Mouse (Mus musculus) stomach, postnatal 0 days (tissue): ENCODE results near the gene Fam234a. TPM values are rescaled to one million over a fixed set of nuclear protein-coding genes. Genes with fewer than 3 reads are reported as not detected.

Source experiments
- ATAC-seq: fragments of 200-750 bp; cut with Nextera tagmentation; 2 replicates; pipeline ENCODE4 v1.8.0; 2017; ENCODE audit not compliant: low FRiP score, low TSS enrichment
- DNase-seq: peaks from one replicate; pipeline ENCODE4 v3.0.0-alpha.2; 2016; ENCODE audit warnings: low spot score
- H3K27ac ChIP-seq: fragments of 300-500 bp; sonication (generic); replicated peaks from 2 replicates; pipeline ENCODE4 v1.5.1; 2014; ENCODE audit warnings: mild to moderate bottlenecking, control low read depth
- H3K27me3 ChIP-seq: fragments of 300-500 bp; sonication (generic); 2 replicates; pipeline ENCODE4 v1.6.1; 2014; ENCODE audit warnings: low read length; ENCODE audit not compliant: control insufficient read depth, insufficient read depth
- H3K36me3 ChIP-seq: fragments of 300-500 bp; sonication (generic); 2 replicates; pipeline ENCODE4 v1.6.1; 2014; ENCODE audit warnings: low read length, mixed read lengths; ENCODE audit not compliant: control insufficient read depth, insufficient read depth
- H3K4me1 ChIP-seq: fragments of 300-500 bp; sonication (generic); replicated peaks from 2 replicates; pipeline ENCODE4 v1.6.1; 2014; ENCODE audit warnings: antibody characterized with exemption; ENCODE audit not compliant: control insufficient read depth, insufficient read depth
- H3K4me2 ChIP-seq: fragments of 300-500 bp; sonication (generic); replicated peaks from 2 replicates; pipeline ENCODE4 v1.6.1; 2014; ENCODE audit warnings: low read depth, mild to moderate bottlenecking, control low read depth, moderate library complexity
- H3K4me3 ChIP-seq: fragments of 300-500 bp; sonication (generic); 2 replicates; pipeline ENCODE4 v1.5.1; 2014; ENCODE audit warnings: low read depth, low read length, control low read depth
- H3K9ac ChIP-seq: fragments of 300-500 bp; sonication (generic); 2 replicates; pipeline ENCODE4 v1.6.1; 2014; ENCODE audit warnings: mild to moderate bottlenecking, low read length, control low read depth, mixed read lengths
- H3K9me3 ChIP-seq: fragments of 300-500 bp; sonication (generic); 2 replicates; pipeline ENCODE4 v1.6.1; 2016; ENCODE audit warnings: low read length; ENCODE audit not compliant: control insufficient read depth
- CTCF ChIP-seq: IDR thresholded peaks from 2 replicates; pipeline ENCODE4 v1.5.1; 2016; ENCODE audit warnings: antibody characterized with exemption, low read depth, mild to moderate bottlenecking, moderate library complexity
- EP300 ChIP-seq: optimal IDR thresholded peaks from 2 replicates; pipeline ENCODE3; 2016; ENCODE audit warnings: antibody characterized with exemption
- WGBS: fragments of 180-500 bp; shearing (Covaris S2); extraction: QIAGEN DNeasy Blood & Tissue Kit; methylation state at CpG from one replicate; pipeline ENCODE4 v1.1.7; 2014; 5-methylcytosine and 5-hydroxymethylcytosine counted together
- polyA plus RNA-seq: library from polyadenylated mRNA; unstranded; fragments of >200 nt; fragmentation: Nextera tagmentation; extraction: Ambion mirVana; gene quantifications from 2 replicates; pipeline ENCODE4 v1.2.1, GENCODE M21; 2015

Fam234a gene
- polyA plus RNA-seq, 1 experiment from 2014 or later: 98.0 TPM

DNA sequence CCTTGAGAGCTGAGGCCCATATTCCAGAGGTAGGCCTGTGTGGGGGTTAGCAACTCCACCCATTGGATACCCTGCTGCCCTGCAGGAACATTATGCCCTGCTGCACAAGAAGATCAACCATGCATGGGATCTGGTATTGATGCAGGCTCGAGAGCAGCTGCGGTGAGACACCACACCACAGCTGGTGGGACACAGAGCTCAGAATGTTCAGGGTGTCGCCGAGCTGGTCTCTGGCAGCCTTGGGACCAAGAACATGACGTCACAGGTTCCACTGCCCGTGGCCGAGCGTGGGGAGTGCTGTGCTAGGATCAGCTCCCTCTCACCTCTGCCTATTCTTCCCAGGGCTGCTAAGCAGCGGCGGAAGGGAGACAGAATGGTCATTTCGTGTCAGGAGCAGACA is 39.3 kb downstream of the Fam234a start:
- TF ChIP-seq EP300: no peak
- no peak for TF ChIP-seq CTCF
- no peaks in the 10 kb centered on the region for H3K4me1 ChIP-seq
- WGBS: 48% methylated on average over 11 of the region's 11 CpGs
- ATAC-seq (no peak), DNase-seq (no peak)
- no peak overlapping the region for H3K4me3 ChIP-seq
- no peak overlapping the region for H3K4me2 ChIP-seq
- H3K27ac ChIP-seq: no peak overlapping the region
- no peaks in the 10 kb centered on the region; the same call in 1 of the 2 replicates for H3K27me3 ChIP-seq
- no peaks in the 10 kb centered on the region for H3K36me3 ChIP-seq
- H3K9me3 ChIP-seq: no peaks in the 10 kb centered on the region
- no peak overlapping the region for H3K9ac ChIP-seq

DNA sequence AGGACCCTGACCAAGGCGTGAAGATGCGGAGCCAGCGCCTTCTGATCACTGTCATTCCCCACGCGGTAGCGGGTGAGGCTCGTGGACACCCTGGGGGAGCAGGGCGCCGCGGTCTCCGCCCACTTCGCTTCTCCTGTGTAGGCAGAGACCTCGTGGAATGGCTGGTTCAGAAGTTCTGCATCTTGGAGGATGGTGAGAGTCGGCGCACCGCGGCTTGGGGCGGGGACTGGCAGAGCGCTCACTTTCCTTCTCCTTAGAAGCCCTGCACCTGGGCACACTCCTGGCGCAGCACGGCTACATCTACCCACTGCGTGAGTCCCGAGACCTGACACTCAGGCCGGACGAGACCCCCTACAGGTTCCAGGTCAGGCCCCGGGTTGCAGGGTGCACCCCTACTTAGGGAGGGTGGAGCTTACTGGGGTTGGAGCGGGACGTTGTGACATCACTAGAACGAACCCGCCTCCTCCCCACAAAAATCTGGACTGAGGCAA is 40.7 kb downstream of the Fam234a start:
- no peaks in the 10 kb centered on the region; the same call in 1 of the 2 replicates for H3K27me3 ChIP-seq
- WGBS: 1% methylated on average over 28 of the region's 30 CpGs
- peak overlapping the region; percentile 43 for H3K9ac ChIP-seq
- no peaks in the 10 kb centered on the region for H3K9me3 ChIP-seq
- no peak for TF ChIP-seq EP300
- TF ChIP-seq CTCF: no peak
- ATAC-seq (peak; percentile 14), DNase-seq (peak; percentile 71)
- H3K4me2 ChIP-seq: peak overlapping the region; percentile 92
- peak overlapping the region; percentile 50 for H3K4me3 ChIP-seq
- no peaks in the 10 kb centered on the region for H3K4me1 ChIP-seq
- H3K36me3 ChIP-seq: no peaks in the 10 kb centered on the region
- H3K27ac ChIP-seq: no peak overlapping the region

DNA sequence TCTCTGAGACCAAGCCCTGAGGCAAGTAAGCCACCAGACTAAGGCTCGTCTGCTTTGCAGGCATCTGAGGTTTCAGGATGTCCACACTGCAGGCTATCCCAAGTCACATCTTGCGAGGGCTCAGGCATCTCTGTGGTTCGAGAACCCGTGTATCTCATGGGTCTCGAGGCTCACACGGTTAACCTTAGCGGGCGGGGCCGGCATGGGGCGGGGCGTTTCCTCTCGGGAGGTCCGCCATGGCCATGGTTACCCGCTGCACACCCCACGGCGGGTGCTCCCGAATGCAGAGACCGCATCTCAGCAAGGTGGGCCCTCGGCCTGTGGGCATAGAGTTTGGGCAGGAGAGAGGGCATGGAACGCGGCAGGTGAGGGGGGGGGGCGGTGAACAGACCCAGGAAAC is 41.3 kb downstream of the Fam234a start, which contains the start of gene Rgs11:
Gene Rgs11 (plus strand): TSS at position 215 of the 400 bp plus-strand sequence.
- Histone ChIP-seq H3K27me3 (no peaks in the 10 kb centered on the region; the same call in 1 of the 2 replicates), H3K36me3 (no peaks in the 10 kb centered on the region), H3K9me3 (no peaks in the 10 kb centered on the region), H3K4me1 (no peaks in the 10 kb centered on the region), H3K9ac (peak within 1 kb of the TSS; percentile 43), H3K27ac (no peak within 1 kb of the TSS; the same call in 1 of the 2 replicates), H3K4me3 (peak within 1 kb of the TSS; percentile 50), H3K4me2 (peak within 1 kb of the TSS; percentile 92)
- DNase-seq: peak; percentile 71
- 3% methylated on average over 22 of the region's 22 CpGs for WGBS
- no peak for ATAC-seq
- TF ChIP-seq EP300: no peak
- no peak for TF ChIP-seq CTCF

DNA sequence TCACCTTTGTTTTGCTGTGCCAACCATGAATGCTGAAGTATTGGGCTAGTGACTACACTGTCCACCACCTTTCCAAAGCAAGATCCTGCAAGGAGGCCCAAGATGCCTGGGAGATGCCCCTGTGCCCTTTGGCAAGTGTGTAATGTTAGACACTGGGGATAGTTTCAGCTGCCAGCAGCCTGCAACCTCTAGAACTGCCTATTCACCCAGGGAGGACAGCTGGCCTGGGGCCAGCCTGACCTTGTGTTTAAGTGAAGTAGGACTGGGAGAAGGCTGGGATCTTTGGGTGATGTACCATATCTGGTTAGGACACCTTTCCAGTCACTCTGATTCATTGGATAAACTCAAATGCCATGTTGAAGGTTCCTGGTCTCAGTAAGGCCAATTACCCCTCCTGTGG is 42.0 kb downstream of the Fam234a start:
- Histone ChIP-seq H3K9me3 (no peaks in the 10 kb centered on the region), H3K4me2 (no peak overlapping the region), H3K4me1 (no peaks in the 10 kb centered on the region), H3K36me3 (no peaks in the 10 kb centered on the region), H3K27ac (no peak overlapping the region; the same call in 1 of the 2 replicates), H3K27me3 (no peaks in the 10 kb centered on the region; the same call in 1 of the 2 replicates), H3K4me3 (no peak overlapping the region), H3K9ac (no peak overlapping the region)
- TF ChIP-seq EP300 (no peak), CTCF (no peak)
- DNase-seq (no peak), ATAC-seq (no peak)

DNA sequence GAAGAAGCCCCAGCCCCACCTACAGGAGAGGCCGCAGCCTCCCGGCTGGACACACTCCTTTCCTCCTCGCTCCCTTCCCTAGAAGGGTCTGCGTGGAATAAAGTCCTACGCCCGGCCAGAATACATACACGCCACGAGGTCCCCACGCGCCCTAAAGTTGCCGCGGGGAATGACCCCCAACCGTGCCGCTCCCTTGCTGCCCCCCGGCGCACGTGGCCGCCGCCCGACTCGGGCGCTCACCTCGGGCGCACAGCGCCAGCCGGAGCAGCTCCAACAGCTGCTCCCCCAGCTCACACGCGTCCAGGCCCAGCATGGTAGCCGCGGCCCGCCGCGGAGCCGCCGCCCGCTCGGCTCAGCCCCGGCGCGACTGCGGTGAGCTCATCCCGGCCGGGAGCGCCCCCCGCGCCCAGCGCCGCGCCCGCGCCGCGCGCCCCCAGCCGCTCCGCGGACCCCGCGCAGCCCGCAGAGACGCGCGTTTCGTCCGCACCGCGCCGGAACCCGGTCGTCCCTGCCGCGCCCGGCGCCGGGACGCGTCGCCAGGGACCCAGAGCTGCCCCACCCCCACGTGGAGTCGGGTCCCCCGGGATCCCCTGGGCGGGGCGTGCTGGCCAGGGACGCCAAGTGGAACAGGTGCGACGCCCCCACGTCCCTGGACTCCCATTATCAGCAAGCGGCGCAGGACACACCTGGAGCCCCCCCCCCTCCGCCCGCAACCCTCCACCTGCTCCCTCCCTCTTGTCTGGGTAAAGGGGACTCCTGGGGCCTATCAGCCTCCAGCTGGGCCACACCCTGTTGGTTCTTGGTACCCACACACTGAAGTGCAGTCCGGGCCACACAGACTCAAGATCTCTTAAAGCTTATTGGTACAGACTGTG is 43.0 kb downstream of the Fam234a start:
- Histone ChIP-seq H3K4me1 (no peaks in the 10 kb centered on the region), H3K27me3 (no peaks in the 10 kb centered on the region; the same call in 1 of the 2 replicates), H3K4me2 (peak overlapping the region; percentile 88), H3K4me3 (peak overlapping the region; percentile 45), H3K9me3 (no peaks in the 10 kb centered on the region), H3K9ac (peak overlapping the region; percentile 54), H3K36me3 (peaks cover 3% of the 10 kb centered on the region; the same call in 1 of the 2 replicates), H3K27ac (peak overlapping the region; percentile 83)
- TF ChIP-seq CTCF (no peak), EP300 (no peak)
- WGBS: 1% methylated on average over 55 of the region's 92 CpGs
- DNase-seq: peak; percentile 87
- ATAC-seq: peak; percentile 62

DNA sequence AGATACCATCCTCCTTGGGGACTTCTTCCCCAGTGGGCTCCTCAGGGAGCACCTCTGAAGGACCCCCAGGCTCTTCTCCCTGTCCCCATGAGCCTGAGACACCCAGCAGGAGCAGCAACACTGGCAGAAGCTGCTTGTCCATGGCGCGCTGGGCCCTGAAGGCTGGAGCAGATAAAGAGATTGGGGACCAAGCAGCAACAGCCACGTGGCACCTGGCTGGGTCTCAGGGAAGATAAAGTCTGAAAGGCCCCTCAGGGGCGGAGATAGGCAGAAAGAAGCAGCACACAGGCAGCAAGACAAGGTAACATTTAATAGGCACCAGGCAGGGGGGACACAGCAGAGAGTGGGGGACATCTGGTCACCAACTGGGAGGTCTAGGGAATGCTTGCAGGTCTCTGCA is 45.1 kb downstream of the Fam234a start, which contains the start of gene Pdia2:
Gene Pdia2 (minus strand): TSS at position 196 of the 400 bp plus-strand sequence.
- no peaks in the 10 kb centered on the region for H3K4me1 ChIP-seq
- H3K9me3 ChIP-seq: no peaks in the 10 kb centered on the region
- no peak within 1 kb of the TSS for H3K4me3 ChIP-seq
- no peak within 1 kb of the TSS for H3K4me2 ChIP-seq
- H3K27ac ChIP-seq: no peak within 1 kb of the TSS
- H3K27me3 ChIP-seq: no peaks in the 10 kb centered on the region; the same call in 1 of the 2 replicates
- DNase-seq (peak; percentile 51), ATAC-seq (no peak)
- WGBS: 53% methylated on average over 4 of the region's 4 CpGs
- TF ChIP-seq CTCF (no peak), EP300 (no peak)
- peaks cover 10% of the 10 kb centered on the region; the same call in 1 of the 2 replicates for H3K36me3 ChIP-seq
- no peak within 1 kb of the TSS for H3K9ac ChIP-seq
